Mouse (Mus musculus) bone marrow, adult 2 months (tissue): ENCODE data around the gene Ppil2.

Experiments used
- CTCF ChIP-seq: fragments of 200-500 bp; IDR thresholded peaks from 2 replicates; pipeline ENCODE4 v1.5.1; 2011; ENCODE audit warnings: low read length, control low read depth; ENCODE audit not compliant: control insufficient read depth, insufficient read depth
- POLR2A ChIP-seq: fragments of 200-500 bp; IDR thresholded peaks from 2 replicates; pipeline ENCODE4 v1.6.1; 2011; ENCODE audit warnings: low read depth, mild to moderate bottlenecking, control low read depth, low read length, borderline replicate concordance; ENCODE audit not compliant: control insufficient read depth

- no peak for TF ChIP-seq CTCF
- no peak for TF ChIP-seq POLR2A
Observed at GRCm38 (mm10) chr16:17150520-17151258, 39.6 kb upstream of the Ppil2 start.
